Mouse (Mus musculus) lung, embryonic 14.5 days (tissue): ENCODE results near the gene Lhx3. TPM values are rescaled to one million over a fixed set of nuclear protein-coding genes. Genes with fewer than 3 reads are reported as not detected.

Experiments
- ATAC-seq: fragments of 200-750 bp; cut with Nextera tagmentation; 2 replicates; pipeline ENCODE4 v1.8.0; 2017; ENCODE audit warnings: mild to moderate bottlenecking, moderate TSS enrichment, moderate library complexity; ENCODE audit not compliant: insufficient read depth
- DNase-seq: peaks from one replicate; pipeline ENCODE4 v3.0.0-alpha.2; 2015
- H3K27ac ChIP-seq: fragments of 300-500 bp; sonication (generic); 2 replicates; pipeline ENCODE4 v1.5.1; 2014; ENCODE audit warnings: low read depth, mild to moderate bottlenecking, moderate library complexity
- H3K27me3 ChIP-seq: fragments of 300-500 bp; sonication (generic); 2 replicates; pipeline ENCODE4 v1.6.1; 2014; ENCODE audit warnings: low read length, control low read depth; ENCODE audit not compliant: insufficient read depth
- H3K36me3 ChIP-seq: fragments of 300-500 bp; sonication (generic); 2 replicates; pipeline ENCODE4 v1.6.1; 2014; ENCODE audit warnings: control low read depth; ENCODE audit not compliant: insufficient read depth
- H3K4me1 ChIP-seq: fragments of 300-500 bp; sonication (generic); 2 replicates; pipeline ENCODE4 v1.6.1; 2014; ENCODE audit warnings: antibody characterized with exemption, control low read depth; ENCODE audit not compliant: insufficient read depth
- H3K4me2 ChIP-seq: fragments of 300-500 bp; sonication (generic); 2 replicates; pipeline ENCODE4 v1.6.1; 2014; ENCODE audit warnings: mild to moderate bottlenecking
- H3K4me3 ChIP-seq: fragments of 300-500 bp; sonication (generic); 2 replicates; pipeline ENCODE4 v1.5.1; 2014; ENCODE audit warnings: low read depth, low read length
- H3K9ac ChIP-seq: fragments of 300-500 bp; sonication (generic); 2 replicates; pipeline ENCODE4 v1.6.1; 2014
- H3K9me3 ChIP-seq: fragments of 300-500 bp; sonication (generic); 2 replicates; pipeline ENCODE4 v1.6.1; 2016; ENCODE audit warnings: low read depth, low read length, control low read depth
- CTCF ChIP-seq: IDR thresholded peaks from 2 replicates; pipeline ENCODE4 v1.5.1; 2016; ENCODE audit warnings: antibody characterized with exemption, low read depth
- WGBS: fragments of 180-500 bp; shearing (Covaris S2); extraction: QIAGEN DNeasy Blood & Tissue Kit; methylation state at CpG from one replicate; pipeline ENCODE4 v1.1.7; 2014; 5-methylcytosine and 5-hydroxymethylcytosine counted together
- polyA plus RNA-seq: library from polyadenylated mRNA; unstranded; fragments of >200 nt; fragmentation: Nextera tagmentation; extraction: Ambion mirVana; gene quantifications from 2 replicates; pipeline ENCODE4 v1.2.1, GENCODE M21; 2014

Gene Lhx3
- polyA plus RNA-seq, 1 experiment from 2014 or later, result not detected

GRCm38 (mm10) chr2:26182646-26183045 lies 25.4 kb downstream of the Lhx3 start:
- Histone ChIP-seq H3K27ac (no peak overlapping the region), H3K4me1 (no peaks in the 10 kb centered on the region), H3K27me3 (no peaks in the 10 kb centered on the region), H3K9me3 (no peaks in the 10 kb centered on the region), H3K4me3 (no peak overlapping the region), H3K9ac (no peak overlapping the region), H3K4me2 (no peak overlapping the region), H3K36me3 (no peaks in the 10 kb centered on the region)
- peak; percentile 77 for DNase-seq
- TF ChIP-seq CTCF, result peak; percentile 83
- ATAC-seq, result no peak
- WGBS, result 17% methylated on average over 6 of the region's 6 CpGs

DNA sequence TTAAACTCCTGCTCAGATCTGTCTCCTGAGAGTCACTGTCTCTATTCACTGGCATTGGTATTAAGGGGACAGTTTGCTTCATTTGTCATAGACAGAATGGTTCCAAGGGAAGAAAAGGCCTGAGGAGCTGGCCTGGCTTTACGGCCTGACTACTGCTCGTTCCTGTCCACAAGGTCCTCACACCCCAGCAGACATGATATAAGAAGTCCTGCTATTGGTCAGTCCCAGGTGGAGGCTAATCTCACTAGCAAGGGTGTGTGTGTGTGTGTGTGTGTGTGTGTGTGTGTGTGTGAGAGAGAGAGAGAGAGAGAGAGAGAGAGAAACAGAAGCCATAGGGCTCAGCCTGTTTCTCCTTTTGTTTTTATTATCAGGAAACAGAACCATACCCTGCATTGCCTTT lies 30.9 kb downstream of the Lhx3 start:
- Histone ChIP-seq H3K4me1 (no peaks in the 10 kb centered on the region), H3K36me3 (no peaks in the 10 kb centered on the region), H3K4me3 (no peak overlapping the region), H3K9me3 (no peaks in the 10 kb centered on the region), H3K9ac (no peak overlapping the region), H3K27me3 (no peaks in the 10 kb centered on the region), H3K27ac (no peak overlapping the region), H3K4me2 (no peak overlapping the region)
- 35% methylated on average over 2 of the region's 2 CpGs for WGBS
- TF ChIP-seq CTCF, result no peak
- DNase-seq, result no peak
- ATAC-seq, result no peak

- Histone ChIP-seq H3K9ac (no peak overlapping the region), H3K4me2 (no peak overlapping the region), H3K4me3 (no peak overlapping the region), H3K27me3 (no peaks in the 10 kb centered on the region), H3K36me3 (no peaks in the 10 kb centered on the region), H3K27ac (no peak overlapping the region), H3K4me1 (no peaks in the 10 kb centered on the region), H3K9me3 (no peaks in the 10 kb centered on the region)
- 25% methylated on average over 5 of the region's 5 CpGs for WGBS
- DNase-seq, result no peak
- no peak for ATAC-seq
- no peak for TF ChIP-seq CTCF
Observed at GRCm38 (mm10) chr2:26176731-26177130, 31.4 kb downstream of the Lhx3 start.

- ATAC-seq, result no peak
- DNase-seq, result no peak
- TF ChIP-seq CTCF, result no peak
- Histone ChIP-seq H3K4me3 (no peak overlapping the region), H3K9ac (no peak overlapping the region), H3K9me3 (no peaks in the 10 kb centered on the region), H3K27ac (no peak overlapping the region), H3K27me3 (no peaks in the 10 kb centered on the region), H3K36me3 (no peaks in the 10 kb centered on the region), H3K4me2 (no peak overlapping the region), H3K4me1 (no peaks in the 10 kb centered on the region)
- 15% methylated on average over 4 of the region's 4 CpGs for WGBS
Observed at GRCm38 (mm10) chr2:26175191-26175590, 32.9 kb downstream of the Lhx3 start.

DNA sequence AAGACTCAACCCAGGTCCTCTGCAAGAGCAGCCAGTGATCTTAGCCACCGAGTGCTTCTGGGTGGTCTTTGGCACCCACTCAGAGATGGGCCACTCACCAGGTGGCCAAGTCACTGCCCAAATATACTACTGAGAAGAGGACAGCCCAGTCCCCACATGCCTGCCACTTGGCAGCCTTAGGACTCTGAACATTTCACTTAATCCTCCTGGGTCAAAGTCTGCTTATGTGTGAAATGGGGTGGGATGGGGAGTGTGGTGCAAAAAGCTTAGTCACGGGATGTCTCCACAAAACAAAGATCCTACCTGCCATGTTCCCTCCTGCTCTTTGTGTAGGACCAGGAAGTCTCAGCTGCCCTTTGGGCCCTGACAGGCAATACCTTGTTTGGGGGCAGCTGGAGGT lies 35.9 kb downstream of the Lhx3 start:
- Histone ChIP-seq H3K36me3 (no peaks in the 10 kb centered on the region), H3K9me3 (no peaks in the 10 kb centered on the region), H3K27me3 (no peaks in the 10 kb centered on the region), H3K9ac (no peak overlapping the region), H3K4me2 (no peak overlapping the region), H3K4me3 (no peak overlapping the region), H3K27ac (no peak overlapping the region), H3K4me1 (no peaks in the 10 kb centered on the region)
- WGBS, result 66% methylated on average over 2 of the region's 2 CpGs
- DNase-seq (no peak), ATAC-seq (no peak)
- no peak for TF ChIP-seq CTCF

DNA sequence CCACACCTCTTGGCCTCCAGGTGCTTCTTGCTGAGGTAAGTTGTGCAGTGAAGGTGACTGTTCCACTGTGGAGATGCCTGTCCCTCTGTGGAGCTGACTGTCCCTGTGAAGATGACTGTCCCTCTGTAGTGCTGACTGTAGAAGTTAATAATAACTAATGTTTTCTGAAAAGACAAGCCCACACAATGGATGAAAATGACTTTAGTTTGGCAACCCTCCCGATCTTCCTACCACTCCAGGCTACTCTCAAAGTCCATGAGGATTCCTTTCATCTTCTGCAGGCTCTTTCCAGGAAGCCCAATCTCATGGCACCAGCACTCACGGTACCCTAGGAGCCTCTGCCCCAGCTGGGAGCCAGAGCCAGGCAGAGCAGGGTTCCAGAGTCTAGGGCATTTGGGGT lies 37.7 kb downstream of the Lhx3 start:
- TF ChIP-seq CTCF, result no peak

GRCm38 (mm10) chr2:26168843-26169579 lies 39.1 kb downstream of the Lhx3 start:
- H3K27ac ChIP-seq, result no peak overlapping the region
- 0 out of 2 replicates have a peak, but pooled peaks have one; percentile 7 for TF ChIP-seq CTCF
- H3K36me3 ChIP-seq, result no peaks in the 10 kb centered on the region
- no peak overlapping the region for H3K9ac ChIP-seq
- WGBS, result 21% methylated on average over 11 of the region's 11 CpGs
- no peaks in the 10 kb centered on the region for H3K4me1 ChIP-seq
- ATAC-seq, result no peak
- H3K4me2 ChIP-seq, result no peak overlapping the region
- no peaks in the 10 kb centered on the region for H3K9me3 ChIP-seq
- DNase-seq, result no peak
- H3K4me3 ChIP-seq, result no peak overlapping the region
- no peaks in the 10 kb centered on the region for H3K27me3 ChIP-seq

More for the DNA sequence above, 37.7 kb downstream of the Lhx3 start:
- H3K27ac ChIP-seq, result no peak overlapping the region
- H3K4me1 ChIP-seq, result no peaks in the 10 kb centered on the region
- no peaks in the 10 kb centered on the region for H3K27me3 ChIP-seq
- ATAC-seq (no peak), DNase-seq (no peak)
- H3K4me2 ChIP-seq, result no peak overlapping the region
- H3K9me3 ChIP-seq, result no peaks in the 10 kb centered on the region
- 46% methylated on average over 2 of the region's 2 CpGs for WGBS
- H3K4me3 ChIP-seq, result no peak overlapping the region
- H3K9ac ChIP-seq, result no peak overlapping the region
- no peaks in the 10 kb centered on the region for H3K36me3 ChIP-seq
